Mouse (Mus musculus): ENCODE results near the gene Prrg2.

GRCm38 (mm10) chr7:45008411-45008810, 54.1 kb downstream of the Prrg2 start:
- no peak for TF ChIP-seq CHD2 (IDR thresholded peaks at IDR 0.05; ENCODE audit: low read depth, low read length)
- TF ChIP-seq HCFC1 (IDR thresholded peaks at IDR 0.05; ENCODE audit: borderline replicate concordance, insufficient read depth, low read length) = no peak
- TF ChIP-seq ZC3H11A (IDR thresholded peaks at IDR 0.05; ENCODE audit: borderline replicate concordance, low read depth, low read length) = no peak
